Mouse (Mus musculus) liver, embryonic 15.5 days (tissue): ENCODE results near the gene Mindy4. TPM values are rescaled to one million over a fixed set of nuclear protein-coding genes. Genes with fewer than 3 reads are reported as not detected.

Experiments used
- ATAC-seq: fragments of 200-750 bp; cut with Nextera tagmentation; 2 replicates; pipeline ENCODE4 v1.8.0; 2017; ENCODE audit warnings: moderate number of reproducible peaks, mild to moderate bottlenecking, moderate library complexity; ENCODE audit not compliant: insufficient read depth
- H3K27ac ChIP-seq: fragments of 300-500 bp; sonication (generic); replicated peaks from 2 replicates; pipeline ENCODE4 v1.5.1; 2015; ENCODE audit warnings: mild to moderate bottlenecking, inconsistent platforms
- H3K27me3 ChIP-seq: fragments of 300-500 bp; sonication (generic); 2 replicates; pipeline ENCODE4 v1.6.1; 2015; ENCODE audit warnings: mild to moderate bottlenecking, inconsistent platforms
- H3K36me3 ChIP-seq: fragments of 300-500 bp; sonication (generic); replicated peaks from 2 replicates; pipeline ENCODE4 v1.6.1; 2015; ENCODE audit warnings: moderate library complexity, mild to moderate bottlenecking, inconsistent platforms
- H3K4me1 ChIP-seq: fragments of 300-500 bp; sonication (generic); replicated peaks from 2 replicates; pipeline ENCODE4 v1.6.1; 2015; ENCODE audit warnings: inconsistent platforms
- H3K4me2 ChIP-seq: fragments of 300-500 bp; sonication (generic); 2 replicates; pipeline ENCODE4 v1.6.1; 2015; ENCODE audit warnings: moderate library complexity, mild to moderate bottlenecking, inconsistent platforms
- H3K4me3 ChIP-seq: fragments of 300-500 bp; sonication (generic); replicated peaks from 2 replicates; pipeline ENCODE4 v1.5.1; 2015; ENCODE audit warnings: mild to moderate bottlenecking, inconsistent platforms
- H3K9ac ChIP-seq: fragments of 300-500 bp; sonication (generic); 2 replicates; pipeline ENCODE4 v1.6.1; 2015; ENCODE audit warnings: moderate library complexity, mild to moderate bottlenecking, inconsistent platforms
- H3K9me3 ChIP-seq: fragments of 300-500 bp; sonication (generic); replicated peaks from 2 replicates; pipeline ENCODE4 v1.6.1; 2016; ENCODE audit warnings: inconsistent platforms
- WGBS: fragments of 180-500 bp; shearing (Covaris S2); methylation state at CpG from one replicate; pipeline ENCODE4 v1.1.7; 2015; ENCODE audit warnings: mixed read lengths; ENCODE audit not compliant: insufficient replicate concordance; 5-methylcytosine and 5-hydroxymethylcytosine counted together
- polyA plus RNA-seq: library from polyadenylated mRNA; unstranded; fragments of >200 nt; fragmentation: Nextera tagmentation; extraction: Ambion mirVana; gene quantifications from 2 replicates; pipeline ENCODE4 v1.2.1, GENCODE M21; 2015

Mindy4 gene
- polyA plus RNA-seq, 1 experiment from 2014 or later: 1.3 TPM

- WGBS: 63% methylated on average over 2 of the region's 2 CpGs
Measured at GRCm38 (mm10) chr6:55310179-55310578, 107.0 kb downstream of the Mindy4 start.

DNA sequence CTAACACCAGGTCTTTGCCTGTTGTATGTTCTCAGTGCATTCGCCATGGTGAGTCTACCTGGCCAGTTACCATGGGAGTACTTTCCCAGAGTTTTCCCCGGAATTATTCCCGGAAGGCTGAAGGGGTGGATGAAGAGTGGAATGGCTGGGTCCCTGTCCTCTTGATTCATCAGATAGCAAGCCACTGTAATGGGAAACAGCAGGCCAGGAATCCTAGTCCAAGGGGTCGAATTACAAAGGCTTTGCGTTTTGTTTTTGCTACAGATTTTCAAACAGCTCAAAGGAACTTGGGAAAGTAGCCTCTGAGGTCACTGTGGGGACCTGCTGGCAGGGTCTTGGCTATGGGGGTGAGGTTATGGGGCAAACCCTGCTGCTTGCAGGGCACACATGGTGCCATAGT is 108.8 kb downstream of the Mindy4 start:
- H3K9ac ChIP-seq: no peak overlapping the region
- no peak overlapping the region for H3K4me3 ChIP-seq
- H3K4me1 ChIP-seq: peaks cover 29% of the 10 kb centered on the region
- no peaks in the 10 kb centered on the region for H3K27me3 ChIP-seq
- H3K4me2 ChIP-seq: no peak overlapping the region
- H3K36me3 ChIP-seq: no peaks in the 10 kb centered on the region
- no peak overlapping the region for H3K27ac ChIP-seq
- H3K9me3 ChIP-seq: no peaks in the 10 kb centered on the region
- no peak for ATAC-seq
- WGBS: 75% methylated on average over 5 of the region's 5 CpGs

More at GRCm38 (mm10) chr6:55310179-55310578, 107.0 kb downstream of the Mindy4 start:
- no peak overlapping the region for H3K9ac ChIP-seq
- H3K27me3 ChIP-seq: no peaks in the 10 kb centered on the region
- H3K36me3 ChIP-seq: no peaks in the 10 kb centered on the region
- ATAC-seq: no peak
- H3K4me2 ChIP-seq: no peak overlapping the region
- H3K9me3 ChIP-seq: no peaks in the 10 kb centered on the region
- peaks cover 29% of the 10 kb centered on the region for H3K4me1 ChIP-seq
- H3K27ac ChIP-seq: no peak overlapping the region
- H3K4me3 ChIP-seq: no peak overlapping the region

DNA sequence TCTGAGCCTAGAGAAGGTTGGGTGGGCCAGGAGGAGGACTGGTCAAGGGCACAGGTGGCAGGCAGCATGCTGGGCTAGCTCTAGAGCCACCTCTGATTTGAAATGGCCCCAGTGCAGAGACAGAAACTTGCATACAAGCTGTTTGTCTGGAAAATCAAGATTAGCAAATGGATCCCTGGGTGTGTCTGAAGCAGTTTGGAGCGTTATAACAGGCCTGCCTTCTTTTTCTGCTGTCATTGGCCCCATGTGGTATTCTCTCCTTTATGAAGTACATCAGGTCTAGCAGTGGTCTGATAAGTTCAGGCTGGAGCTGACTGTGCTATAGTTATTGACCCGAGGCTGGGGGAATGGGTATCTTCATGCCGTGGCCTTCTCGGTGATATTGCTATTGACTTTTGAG is 110.7 kb downstream of the Mindy4 start:
- Histone ChIP-seq H3K27ac (0 out of 2 replicates have a peak overlapping the region, but pooled peaks have one; percentile 30), H3K4me1 (peaks cover 41% of the 10 kb centered on the region), H3K36me3 (no peaks in the 10 kb centered on the region), H3K4me3 (no peak overlapping the region), H3K9me3 (no peaks in the 10 kb centered on the region), H3K4me2 (0 out of 2 replicates have a peak overlapping the region, but pooled peaks have one; percentile 10), H3K27me3 (no peaks in the 10 kb centered on the region), H3K9ac (no peak overlapping the region)
- peak; percentile 70 for ATAC-seq
- WGBS: 18% methylated on average over 4 of the region's 4 CpGs

DNA sequence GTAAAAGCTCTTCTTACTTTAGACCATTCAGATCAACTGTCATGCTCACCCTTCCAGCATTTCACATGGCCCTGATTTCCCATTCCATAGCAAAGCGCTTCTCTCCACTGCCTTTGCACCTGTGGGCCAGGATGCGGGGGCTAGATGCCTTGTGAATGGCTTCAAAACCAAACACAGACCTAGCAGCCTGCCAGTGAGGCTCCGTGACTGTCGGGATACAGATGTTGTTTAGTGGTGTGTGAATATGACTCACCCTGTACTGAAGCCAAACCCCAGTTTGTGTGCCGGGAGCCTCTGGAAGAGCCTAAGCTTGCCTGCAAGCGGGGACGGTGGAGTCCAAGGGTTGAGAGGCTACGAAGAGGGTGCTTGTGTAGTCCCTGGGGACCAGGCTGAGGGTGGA is 111.4 kb downstream of the Mindy4 start:
- no peak overlapping the region for H3K4me3 ChIP-seq
- H3K4me2 ChIP-seq: no peak overlapping the region
- no peaks in the 10 kb centered on the region for H3K9me3 ChIP-seq
- H3K4me1 ChIP-seq: peaks cover 42% of the 10 kb centered on the region
- no peaks in the 10 kb centered on the region for H3K27me3 ChIP-seq
- WGBS: 86% methylated on average over 8 of the region's 8 CpGs
- H3K27ac ChIP-seq: no peak overlapping the region
- H3K9ac ChIP-seq: no peak overlapping the region
- no peak for ATAC-seq
- no peaks in the 10 kb centered on the region for H3K36me3 ChIP-seq

- H3K4me1 ChIP-seq: peaks cover 71% of the 10 kb centered on the region
- no peaks in the 10 kb centered on the region for H3K9me3 ChIP-seq
- no peak overlapping the region for H3K27ac ChIP-seq
- no peaks in the 10 kb centered on the region for H3K27me3 ChIP-seq
- H3K36me3 ChIP-seq: no peaks in the 10 kb centered on the region
- no peak overlapping the region for H3K4me3 ChIP-seq
- H3K9ac ChIP-seq: no peak overlapping the region
- no peak overlapping the region for H3K4me2 ChIP-seq
- ATAC-seq: no peak
- WGBS: 82% methylated on average over 3 of the region's 3 CpGs
Measured at GRCm38 (mm10) chr6:55318597-55318996, 115.4 kb downstream of the Mindy4 start.

- Histone ChIP-seq H3K27ac (peak overlapping the region; percentile 92), H3K4me1 (peaks cover 71% of the 10 kb centered on the region), H3K4me2 (no peak overlapping the region), H3K9me3 (no peaks in the 10 kb centered on the region), H3K27me3 (no peaks in the 10 kb centered on the region), H3K36me3 (no peaks in the 10 kb centered on the region), H3K9ac (no peak overlapping the region), H3K4me3 (no peak overlapping the region)
- no peak for ATAC-seq
- 70% methylated on average over 14 of the region's 14 CpGs for WGBS
Measured at GRCm38 (mm10) chr6:55319585-55320551, 116.7 kb downstream of the Mindy4 start.

DNA sequence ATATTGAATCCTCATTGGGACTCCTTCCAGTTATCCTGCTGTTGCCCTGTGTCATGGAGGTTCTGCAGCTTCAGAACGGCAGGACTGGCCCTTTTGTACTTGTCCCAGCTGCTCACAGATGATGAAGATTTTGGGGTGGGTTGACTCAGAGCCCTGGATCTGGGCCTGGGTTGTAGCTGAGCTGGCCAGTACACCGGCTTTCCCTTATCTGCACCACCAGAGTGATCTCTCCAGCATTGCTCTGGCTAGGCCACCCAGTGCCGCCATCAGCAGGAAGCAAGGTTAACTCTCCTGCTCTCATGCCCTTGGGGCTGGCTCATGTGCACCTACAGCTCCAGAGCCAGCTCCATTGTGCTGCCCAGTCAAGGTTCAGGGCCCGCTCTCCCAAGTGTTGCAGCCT is 117.7 kb downstream of the Mindy4 start:
- Histone ChIP-seq H3K4me2 (peak overlapping the region; percentile 54), H3K36me3 (no peaks in the 10 kb centered on the region), H3K4me1 (peaks cover 81% of the 10 kb centered on the region), H3K9me3 (no peaks in the 10 kb centered on the region), H3K27ac (peak overlapping the region; percentile 92), H3K27me3 (no peaks in the 10 kb centered on the region), H3K4me3 (no peak overlapping the region), H3K9ac (peak overlapping the region; percentile 42; the same call in 1 of the 2 replicates)
- ATAC-seq: peak; percentile 62
- 28% methylated on average over 4 of the region's 4 CpGs for WGBS

DNA sequence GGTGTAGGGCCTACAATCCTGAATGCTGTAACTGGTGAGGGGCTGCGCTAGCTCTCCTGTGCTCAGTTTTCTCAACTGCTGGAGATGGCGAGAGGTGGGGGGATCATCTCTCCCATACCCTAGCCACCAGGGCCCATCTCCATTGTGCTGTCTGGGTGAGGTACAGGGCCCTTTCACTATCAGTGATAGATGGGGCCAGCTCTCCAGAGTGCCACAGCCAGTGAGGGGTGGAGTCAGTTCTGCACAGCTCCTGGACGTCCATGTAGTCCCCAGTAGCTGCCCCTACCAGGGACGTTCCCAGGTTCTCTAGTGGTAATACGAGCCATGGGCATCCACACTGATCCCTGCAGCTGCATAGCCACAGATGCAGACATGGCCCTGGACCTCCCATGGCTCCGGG is 118.3 kb downstream of the Mindy4 start:
- peak; percentile 73 for ATAC-seq
- peaks cover 87% of the 10 kb centered on the region for H3K4me1 ChIP-seq
- 0 out of 2 replicates have a peak overlapping the region, but pooled peaks have one; percentile 5 for H3K4me3 ChIP-seq
- no peaks in the 10 kb centered on the region for H3K27me3 ChIP-seq
- H3K4me2 ChIP-seq: peak overlapping the region; percentile 54
- 39% methylated on average over 6 of the region's 6 CpGs for WGBS
- H3K9ac ChIP-seq: peak overlapping the region; percentile 42; the same call in 1 of the 2 replicates
- no peaks in the 10 kb centered on the region for H3K36me3 ChIP-seq
- peak overlapping the region; percentile 92 for H3K27ac ChIP-seq
- H3K9me3 ChIP-seq: no peaks in the 10 kb centered on the region

DNA sequence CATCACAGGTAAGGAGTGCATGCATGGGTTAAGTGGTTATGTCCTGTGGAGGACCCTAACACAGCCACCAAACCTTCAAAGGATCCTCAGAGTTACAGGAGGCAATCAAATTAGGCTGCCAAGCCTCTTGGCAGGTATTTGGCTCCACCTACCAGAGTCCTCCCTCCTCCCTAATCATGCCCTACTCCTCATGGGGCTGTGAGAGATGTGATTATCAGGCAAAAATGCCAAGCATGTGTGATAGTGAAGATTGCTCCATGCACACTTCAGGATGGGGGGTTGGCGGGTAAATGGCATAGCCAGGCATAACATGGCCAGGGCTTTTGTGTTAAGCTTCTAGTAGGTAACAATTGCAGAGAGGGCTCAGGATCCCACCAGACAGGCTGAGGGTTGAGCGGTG is 119.8 kb downstream of the Mindy4 start:
- WGBS: 46% methylated on average over 2 of the region's 2 CpGs

GRCm38 (mm10) chr6:55323908-55324634 is 120.9 kb downstream of the Mindy4 start:
- 12% methylated on average over 17 of the region's 17 CpGs for WGBS
- peak overlapping the region; percentile 51 for H3K9ac ChIP-seq
- peak; percentile 71 for ATAC-seq
- peak overlapping the region; percentile 76 for H3K4me2 ChIP-seq
- peaks cover 93% of the 10 kb centered on the region for H3K4me1 ChIP-seq
- H3K9me3 ChIP-seq: no peaks in the 10 kb centered on the region
- H3K27ac ChIP-seq: peak overlapping the region; percentile 92
- H3K4me3 ChIP-seq: peak overlapping the region; percentile 37
- no peaks in the 10 kb centered on the region for H3K36me3 ChIP-seq
- H3K27me3 ChIP-seq: peaks cover 3% of the 10 kb centered on the region; the same call in 1 of the 2 replicates

More for the DNA sequence above, 119.8 kb downstream of the Mindy4 start:
- Histone ChIP-seq H3K36me3 (no peaks in the 10 kb centered on the region), H3K9me3 (no peaks in the 10 kb centered on the region), H3K9ac (peak overlapping the region; percentile 51), H3K4me1 (peaks cover 99% of the 10 kb centered on the region), H3K4me2 (peak overlapping the region; percentile 76), H3K4me3 (peak overlapping the region; percentile 37), H3K27ac (peak overlapping the region; percentile 92), H3K27me3 (peaks cover 3% of the 10 kb centered on the region; the same call in 1 of the 2 replicates)
- peak; percentile 45 for ATAC-seq

DNA sequence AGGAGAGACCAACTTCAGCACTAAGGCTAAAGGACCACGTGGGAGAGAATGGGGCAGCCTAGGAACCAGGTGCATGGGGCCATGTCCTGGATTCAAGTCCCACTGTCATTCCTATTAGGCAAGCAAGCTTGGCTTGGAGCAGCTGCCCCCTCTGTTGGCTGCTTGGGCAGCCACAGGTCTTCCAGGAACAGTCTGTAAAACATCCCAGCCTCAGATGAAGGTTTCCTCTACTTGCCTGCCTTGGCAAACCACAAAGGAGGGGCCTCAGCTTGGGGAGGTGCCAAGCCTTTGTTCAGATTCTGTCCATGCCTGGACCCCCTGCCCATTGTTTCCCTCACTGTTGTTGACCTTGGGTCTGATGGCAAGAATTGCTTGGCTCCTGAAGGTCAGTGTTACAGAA is 121.6 kb downstream of the Mindy4 start:
- H3K4me3 ChIP-seq: peak overlapping the region; percentile 37; the same call in 1 of the 2 replicates
- 27% methylated on average over 1 of the region's 1 CpGs for WGBS
- H3K9me3 ChIP-seq: no peaks in the 10 kb centered on the region
- peak overlapping the region; percentile 45; the same call in 1 of the 2 replicates for H3K9ac ChIP-seq
- H3K27ac ChIP-seq: peak overlapping the region; percentile 92
- H3K4me1 ChIP-seq: peaks cover 85% of the 10 kb centered on the region
- H3K4me2 ChIP-seq: peak overlapping the region; percentile 76
- no peaks in the 10 kb centered on the region for H3K36me3 ChIP-seq
- peaks cover 3% of the 10 kb centered on the region; the same call in 1 of the 2 replicates for H3K27me3 ChIP-seq
- no peak for ATAC-seq
